11 mouse cellular contexts compared by ENCODE assay signal in the genomic region with DNA sequence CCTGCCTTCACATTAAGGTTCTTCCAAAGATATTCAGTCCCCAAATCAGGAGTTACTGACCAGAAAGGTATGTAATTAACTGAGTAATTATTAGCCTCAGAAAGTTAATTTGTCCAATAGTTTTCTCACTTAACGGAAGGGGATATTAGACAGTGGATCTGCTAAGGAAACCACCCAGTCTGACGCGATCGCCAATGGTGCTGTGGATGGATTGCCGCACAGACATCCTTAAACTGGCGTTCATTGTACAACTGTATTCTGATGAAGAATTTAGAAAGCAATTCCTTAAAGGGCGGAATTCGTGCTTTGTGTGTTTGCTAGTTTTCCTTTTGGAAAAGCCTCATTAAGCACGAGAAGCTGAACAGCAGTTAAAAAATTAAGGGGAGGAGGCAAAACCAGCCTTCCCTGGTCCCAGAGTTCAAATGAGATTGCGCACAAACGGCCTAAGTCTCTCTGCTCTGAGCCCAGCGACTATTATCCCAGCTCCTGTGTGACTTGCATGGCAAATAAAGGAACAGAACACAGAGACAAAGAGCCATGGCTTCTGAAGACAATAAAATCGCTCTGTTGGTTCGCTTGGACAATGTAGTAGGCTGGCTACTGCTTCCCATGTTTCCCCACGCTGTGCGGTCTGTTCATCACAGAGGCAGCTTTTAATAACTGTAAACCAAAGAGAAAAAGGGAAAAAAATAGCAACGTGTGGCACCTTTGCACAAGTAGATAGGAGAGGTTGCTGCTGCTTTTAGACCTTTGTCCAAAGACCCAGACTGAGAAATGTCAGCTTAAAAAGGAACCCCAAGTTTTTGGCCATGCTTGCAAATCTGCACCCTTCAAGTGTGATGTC.
DNase-seq lines count a peak whose midpoint lies in the region; ATAC-seq lines count a peak whose summit lies in the region.
"Had no signal": no experiment of that assay in that cellular context is flagged by ENCODE, and none has a peak within 500 bp of the region (broad histone marks: within the 10 kb centered on the region; RNA-seq: fewer than 3 reads in every experiment).

No protein-coding gene starts in this region.

- H3K9ac ChIP-seq in forebrain, embryonic 12.5 days: no peak overlapping the region
- no peak overlapping the region for H3K9ac ChIP-seq in neural tube, embryonic 13.5 days
- H3K9ac ChIP-seq: intestine, embryonic 15.5 days; liver, embryonic 15.5 days had no signal

- DNase-seq in right cerebral cortex, adult 18-20 months: peak; percentile 40
- no peak for DNase-seq in right cerebral cortex, postnatal 36 days (ENCODE audit: low spot score in 2 of 2)
- peak; percentile 25 to 48 for DNase-seq in layer of hippocampus, adult 8-10 months (ENCODE audit: low spot score in 2 of 2)
- no peak for DNase-seq in testis, postnatal 14 days (ENCODE audit: low spot score)
- no peak for DNase-seq in testis, postnatal 10 days (ENCODE audit: low spot score)
- no peak for DNase-seq in ovary, postnatal 14 days (ENCODE audit: low spot score)
- DNase-seq: heart, adult 18-20 months had no signal

- H3K27ac ChIP-seq in forebrain, embryonic 12.5 days: peak overlapping the region; percentile 81
- peak overlapping the region; percentile 61 for H3K27ac ChIP-seq in neural tube, embryonic 13.5 days (replicated peaks)
- H3K27ac ChIP-seq: intestine, embryonic 15.5 days; liver, embryonic 15.5 days had no signal

- no peaks in the 10 kb centered on the region for H3K9me3 ChIP-seq in forebrain, embryonic 12.5 days
- H3K9me3 ChIP-seq in neural tube, embryonic 13.5 days: no peaks in the 10 kb centered on the region
- H3K9me3 ChIP-seq: intestine, embryonic 15.5 days; liver, embryonic 15.5 days had no signal

- no peak overlapping the region for H3K4me3 ChIP-seq in forebrain, embryonic 12.5 days (replicated peaks)
- H3K4me3 ChIP-seq in neural tube, embryonic 13.5 days: no peak overlapping the region
- H3K4me3 ChIP-seq: intestine, embryonic 15.5 days; liver, embryonic 15.5 days had no signal

- ATAC-seq in forebrain, embryonic 12.5 days (ENCODE audit: low FRiP score): peak; percentile 87
- peak; percentile 82 for ATAC-seq in neural tube, embryonic 13.5 days (ENCODE audit: low read depth)
- ATAC-seq: intestine, embryonic 15.5 days had no signal

- peak overlapping the region; percentile 24 for H3K4me2 ChIP-seq in forebrain, embryonic 12.5 days
- H3K4me2 ChIP-seq in neural tube, embryonic 13.5 days: peak overlapping the region; percentile 18; the same call in 1 of the 2 replicates
- H3K4me2 ChIP-seq: intestine, embryonic 15.5 days; liver, embryonic 15.5 days had no signal

- H3K4me1 ChIP-seq in forebrain, embryonic 12.5 days: peaks cover 14% of the 10 kb centered on the region
- peaks cover 10% of the 10 kb centered on the region for H3K4me1 ChIP-seq in neural tube, embryonic 13.5 days (replicated peaks)
- H3K4me1 ChIP-seq: intestine, embryonic 15.5 days had no signal

- H3K27me3 ChIP-seq in forebrain, embryonic 12.5 days: peaks cover 11% of the 10 kb centered on the region; the same call in 1 of the 2 replicates
- H3K27me3 ChIP-seq in neural tube, embryonic 13.5 days: no peaks in the 10 kb centered on the region
- H3K27me3 ChIP-seq: intestine, embryonic 15.5 days; liver, embryonic 15.5 days had no signal

- 27% methylated on average over 17 of the region's 17 CpGs for WGBS in forebrain, embryonic 12.5 days
- 31% methylated on average over 17 of the region's 17 CpGs for WGBS in neural tube, embryonic 13.5 days

- no peaks in the 10 kb centered on the region for H3K36me3 ChIP-seq in forebrain, embryonic 12.5 days (replicated peaks)
- H3K36me3 ChIP-seq in neural tube, embryonic 13.5 days: no peaks in the 10 kb centered on the region
- H3K36me3 ChIP-seq: intestine, embryonic 15.5 days; liver, embryonic 15.5 days had no signal

Comparison
In these comparisons a context has a peak if more than half of its experiments do, and no peak if none do; other contexts are left out.
1. DNase-seq: peak in right cerebral cortex, adult 18-20 months (single experiment) and layer of hippocampus, adult 8-10 months (2 of 2); none in right cerebral cortex, postnatal 36 days (0 of 2), testis, postnatal 14 days (single experiment), testis, postnatal 10 days (single experiment) and ovary, postnatal 14 days (single experiment).